Mouse (Mus musculus): ENCODE measurements around the gene Bicral.
"Not testable (repeated sequence)": the region's sequence is repeated elsewhere in the genome, so short reads cannot be mapped to it uniquely, and the experiment has no call there.

- TF ChIP-seq POLR2A (IDR thresholded peaks at IDR 0.05; ENCODE audit: low read depth, low read length); CTCF (IDR thresholded peaks at IDR 0.05; ENCODE audit: extremely low read depth, insufficient read depth, insufficient read length, insufficient replicate concordance): not testable (repeated sequence)
These were observed 11.7 kb downstream of the Bicral start for GRCm38 (mm10) chr17:46846573-46846972.
